Mouse (Mus musculus) gastrocnemius, adult 2 months (tissue): ENCODE measurements at regions not wholly inside any gene's neighbourhood (a gene's known extent, or its start where the extent isn't known, plus 50 kb on each side); places are given as distances from the start of the nearest gene placed in this dataset.

ENCODE experiments used
- DNase-seq: peaks from one replicate; pipeline ENCODE4 v3.0.0; 2022
- H3K27ac ChIP-seq: fragments of 200-600 bp; 2 replicates; pipeline ENCODE4 v1.8.1; 2022; ENCODE audit warnings: mild to moderate bottlenecking
- H3K4me3 ChIP-seq: fragments of 200-600 bp; 2 replicates; pipeline ENCODE4 v1.8.1; 2022; ENCODE audit warnings: mild to moderate bottlenecking, moderate library complexity
- CTCF ChIP-seq: fragments of 200-600 bp; IDR thresholded peaks from 2 replicates; pipeline ENCODE4 v1.8.1; 2022; ENCODE audit warnings: antibody characterized with exemption, mild to moderate bottlenecking, moderate library complexity
- intact Hi-C: fragments of 180-260 bp; cut with DNase I; formaldehyde crosslinking; loops from one replicate; pipeline ENCODE4 v1.15.1; 2025

DNA sequence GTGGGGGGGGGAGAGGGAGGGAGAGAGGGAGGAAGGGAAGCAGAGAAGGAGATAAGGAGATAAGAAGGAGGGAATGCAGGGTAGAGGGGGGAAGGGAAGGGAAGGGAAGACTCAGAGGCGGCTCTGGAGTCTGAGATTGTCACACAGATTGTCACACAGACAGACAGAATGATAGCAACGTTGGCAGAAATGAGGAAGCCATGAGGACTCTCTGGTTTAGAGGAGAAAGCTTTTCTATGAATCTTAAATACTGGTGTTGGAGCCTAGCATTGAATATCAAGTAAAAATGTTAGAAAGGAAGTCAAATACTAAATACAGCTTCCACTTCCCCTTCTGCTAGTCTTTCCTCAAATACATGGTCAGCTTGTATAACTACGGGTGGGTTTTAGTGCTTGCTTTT is 174.4 kb upstream of the Rbms1 start:
- no peak for TF ChIP-seq CTCF
- DNase-seq, result no peak
- Histone ChIP-seq H3K4me3 (no peak overlapping the region), H3K27ac (no peak overlapping the region)
- intact Hi-C loops, result no loop called here

DNA sequence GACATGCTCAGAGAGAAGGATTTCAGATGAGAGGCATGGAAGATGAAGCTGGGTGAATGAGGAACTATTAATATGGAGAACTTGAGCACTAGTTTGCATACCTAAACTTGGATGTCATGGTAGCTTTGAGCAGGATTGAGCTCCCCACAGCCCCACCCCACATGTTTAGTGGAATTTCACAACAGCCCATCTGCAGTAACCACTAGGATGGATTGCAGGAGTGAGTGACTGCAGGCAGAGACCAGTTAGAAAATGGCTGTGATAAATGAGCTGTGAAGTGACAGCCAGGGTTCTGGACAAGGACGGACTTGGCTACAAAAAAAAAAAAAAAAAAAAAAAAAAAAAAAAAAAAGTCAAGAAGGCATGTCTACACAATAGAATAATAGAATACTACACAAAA is 173.9 kb upstream of the Rbms1 start:
- peak; percentile 17 for DNase-seq
- Histone ChIP-seq H3K27ac (no peak overlapping the region), H3K4me3 (no peak overlapping the region)
- no peak for TF ChIP-seq CTCF
- intact Hi-C loops, result no loop called here

DNA sequence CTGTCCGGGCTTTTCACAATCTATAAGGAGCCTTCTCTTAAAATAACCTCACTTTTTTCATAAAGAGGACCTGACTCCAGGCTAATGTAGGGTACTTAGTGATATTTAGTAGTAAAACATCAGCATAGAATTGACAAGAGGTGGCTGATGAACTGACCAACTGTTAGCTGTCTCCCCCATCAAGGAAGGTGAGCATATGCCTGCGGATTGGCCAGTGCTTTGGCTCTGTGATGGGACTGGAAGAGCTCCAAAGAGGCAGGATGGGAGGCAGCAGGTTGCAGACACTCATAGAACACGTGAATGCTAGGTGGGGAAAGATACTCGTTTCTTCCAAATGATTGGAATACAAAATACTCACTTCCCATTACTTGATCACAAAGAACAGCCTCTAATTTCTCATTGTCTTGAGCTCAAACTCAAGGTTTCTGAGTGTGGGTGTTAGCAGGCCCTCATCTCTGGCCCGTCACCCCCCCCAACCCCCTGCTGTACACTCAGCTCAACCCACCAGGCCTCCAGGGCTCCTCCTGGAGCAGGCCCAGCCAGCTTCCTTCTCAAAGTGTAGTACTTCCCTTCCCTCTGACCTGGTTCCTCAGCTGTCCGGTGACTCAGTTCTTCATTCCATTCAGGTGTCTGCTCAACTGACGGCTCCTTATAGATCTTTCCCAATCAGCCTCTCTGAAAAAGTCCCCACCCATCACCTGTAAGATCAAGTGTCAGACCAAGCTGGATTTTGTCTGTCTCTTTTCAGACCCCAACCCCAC is 160.2 kb upstream of the Rbms1 start:
- no peak for TF ChIP-seq CTCF

DNA sequence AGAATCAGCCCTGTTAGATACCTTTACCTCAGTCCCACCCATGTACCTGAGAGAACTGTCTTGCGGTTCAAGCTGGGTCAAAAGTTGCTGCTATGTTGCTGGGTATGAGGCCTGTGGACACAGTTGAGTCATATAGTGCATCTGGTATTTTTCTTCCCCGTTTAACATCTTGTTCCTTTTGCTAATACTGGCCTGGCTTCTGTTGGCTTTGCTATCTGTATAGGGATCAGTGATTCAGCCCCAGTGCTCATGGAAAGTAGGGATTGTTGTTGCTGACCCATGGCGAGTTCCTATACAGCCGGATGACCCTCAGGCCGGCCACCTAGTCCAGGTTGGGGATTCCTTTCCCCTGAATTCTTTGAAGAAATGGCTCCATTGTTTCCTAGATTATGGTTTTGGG is 158.3 kb upstream of the Rbms1 start:
- intact Hi-C loops, result no loop called here
- Histone ChIP-seq H3K4me3 (no peak overlapping the region), H3K27ac (no peak overlapping the region)
- DNase-seq, result no peak
- no peak for TF ChIP-seq CTCF

More for the DNA sequence above, 160.2 kb upstream of the Rbms1 start:
- Histone ChIP-seq H3K27ac (no peak overlapping the region), H3K4me3 (no peak overlapping the region)
- no peak for DNase-seq
- intact Hi-C loops, result no loop called here

DNA sequence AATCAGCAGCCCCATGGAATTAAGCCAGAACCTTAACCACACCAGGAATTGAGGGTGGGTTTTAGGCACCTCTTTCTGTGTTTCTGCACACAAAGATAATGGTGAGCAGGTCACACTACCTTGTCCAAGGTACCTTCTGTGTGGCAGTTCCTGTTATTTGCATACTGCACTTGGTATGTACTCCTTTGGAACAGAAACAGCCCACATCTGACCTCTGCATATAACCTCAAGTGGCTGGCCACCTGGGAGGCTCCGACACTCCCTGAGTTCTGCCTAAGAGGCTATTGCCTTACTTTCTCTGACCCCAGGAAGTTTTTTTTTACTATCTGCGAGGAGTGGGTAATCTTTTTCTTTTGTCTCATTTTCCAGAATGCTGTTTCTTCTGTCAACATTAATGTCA is 151.6 kb upstream of the Rbms1 start:
- no peak overlapping the region for H3K27ac ChIP-seq
- no peak for DNase-seq
- intact Hi-C loops, result no loop called here
- H3K4me3 ChIP-seq, result no peak overlapping the region
- TF ChIP-seq CTCF, result no peak

DNA sequence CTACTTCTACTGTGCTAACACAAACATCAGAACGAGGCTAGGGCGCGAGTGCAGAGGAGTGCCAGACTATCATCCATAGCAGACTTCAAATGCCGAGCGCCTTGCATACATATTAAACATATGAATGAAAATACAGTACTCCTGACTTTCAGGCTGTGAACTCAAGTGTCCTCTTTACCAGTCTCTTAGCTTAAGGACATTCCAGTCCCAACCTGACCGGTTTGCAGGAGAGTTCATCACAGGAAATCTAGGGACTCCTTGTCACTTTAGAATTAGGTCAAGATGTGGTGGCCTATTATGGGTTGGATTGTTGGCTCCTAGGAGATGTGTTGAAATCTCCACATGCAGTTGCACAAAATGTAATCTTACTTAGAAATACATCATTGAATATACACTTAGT is 150.9 kb upstream of the Rbms1 start:
- intact Hi-C loops, result no loop called here
- H3K27ac ChIP-seq, result no peak overlapping the region
- no peak for TF ChIP-seq CTCF
- H3K4me3 ChIP-seq, result no peak overlapping the region
- DNase-seq, result no peak

DNA sequence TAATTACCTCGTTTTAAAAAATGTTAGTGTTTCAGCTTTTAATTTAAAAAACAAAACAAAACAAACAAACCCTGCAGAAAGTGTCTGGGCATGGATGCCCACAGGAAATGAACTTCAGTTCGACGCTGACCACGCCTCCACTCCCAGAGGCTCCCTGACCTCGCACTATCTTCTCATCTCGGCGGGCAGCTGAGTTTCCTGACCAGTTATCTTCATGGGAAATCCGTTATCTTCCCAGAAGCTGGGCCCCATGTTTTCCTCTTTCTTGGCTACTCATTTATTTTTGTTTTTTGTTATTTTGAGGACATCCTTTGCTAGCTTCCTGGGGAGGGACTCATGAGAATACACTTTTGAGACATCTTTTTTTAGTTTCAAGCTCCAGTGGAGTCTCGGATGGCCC is 147.6 kb upstream of the Rbms1 start:
- no peak for DNase-seq
- peak overlapping the region; percentile 12; the same call in 1 of the 2 replicates for H3K27ac ChIP-seq
- no peak overlapping the region for H3K4me3 ChIP-seq
- intact Hi-C loops, result no loop called here
- TF ChIP-seq CTCF, result no peak

DNA sequence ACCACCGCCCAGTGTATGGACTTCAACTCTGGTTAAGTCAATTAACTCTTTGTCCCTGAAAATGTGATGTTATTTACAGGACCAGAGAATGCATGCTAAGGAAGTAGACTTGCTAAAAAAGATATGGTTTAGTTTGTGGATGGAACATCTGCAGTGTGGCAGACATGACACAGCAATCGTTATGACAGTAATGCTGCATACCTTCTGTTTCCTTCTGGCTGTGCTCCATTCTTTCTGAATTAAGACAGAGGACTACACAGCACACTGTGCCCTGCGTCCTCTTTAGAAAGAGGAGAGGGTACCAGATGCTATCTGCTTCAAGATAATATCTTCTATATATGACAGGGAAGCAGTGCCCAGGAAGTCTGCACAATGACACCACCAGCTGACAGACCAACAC is 146.6 kb upstream of the Rbms1 start:
- no peak for DNase-seq
- no peak for TF ChIP-seq CTCF
- Histone ChIP-seq H3K4me3 (no peak overlapping the region), H3K27ac (no peak overlapping the region)
- intact Hi-C loops, result no loop called here

DNA sequence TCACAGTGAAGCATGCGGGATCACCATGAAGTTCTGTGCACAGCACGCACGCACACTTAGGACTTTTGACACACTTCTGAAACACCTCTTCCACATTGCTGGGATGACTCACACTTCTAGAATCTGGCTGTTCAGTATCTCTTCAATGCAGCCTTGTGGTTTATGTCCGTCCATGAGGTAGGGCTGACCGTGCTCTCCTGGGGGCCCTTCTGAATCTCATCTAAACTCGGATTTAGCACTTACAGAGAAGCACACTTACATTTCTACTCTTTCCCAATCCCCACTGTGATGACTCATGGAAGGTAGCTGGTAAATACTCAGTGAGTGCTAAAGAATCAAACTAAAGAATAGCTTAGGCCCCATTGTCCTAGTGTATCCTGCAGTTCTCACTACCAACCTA is 142.2 kb upstream of the Rbms1 start:
- intact Hi-C loops, result no loop called here
- H3K27ac ChIP-seq, result no peak overlapping the region
- DNase-seq, result no peak
- H3K4me3 ChIP-seq, result no peak overlapping the region
- TF ChIP-seq CTCF, result no peak

DNA sequence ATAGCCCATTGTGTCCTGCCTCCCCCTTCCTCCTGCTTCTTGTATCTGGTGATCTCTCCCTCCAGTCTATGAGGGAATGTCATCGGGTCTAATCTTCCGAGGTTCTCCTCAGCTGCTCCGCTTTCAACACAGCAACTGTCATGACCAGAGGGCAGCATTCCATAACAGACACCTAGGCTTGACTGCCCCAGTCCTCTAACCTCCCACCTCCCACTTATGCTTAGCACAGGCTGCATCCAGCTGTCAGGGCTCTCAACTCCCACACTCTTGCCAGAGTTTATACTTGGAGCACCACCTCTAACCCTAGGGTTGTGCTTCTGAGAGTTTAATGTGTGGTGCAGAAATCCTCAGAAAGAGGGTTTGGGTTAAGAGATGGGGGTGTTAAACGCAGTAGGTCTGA is 137.9 kb upstream of the Rbms1 start:
- no peak overlapping the region for H3K4me3 ChIP-seq
- no peak overlapping the region for H3K27ac ChIP-seq
- no peak for TF ChIP-seq CTCF
- intact Hi-C loops, result no loop called here
- DNase-seq, result no peak

DNA sequence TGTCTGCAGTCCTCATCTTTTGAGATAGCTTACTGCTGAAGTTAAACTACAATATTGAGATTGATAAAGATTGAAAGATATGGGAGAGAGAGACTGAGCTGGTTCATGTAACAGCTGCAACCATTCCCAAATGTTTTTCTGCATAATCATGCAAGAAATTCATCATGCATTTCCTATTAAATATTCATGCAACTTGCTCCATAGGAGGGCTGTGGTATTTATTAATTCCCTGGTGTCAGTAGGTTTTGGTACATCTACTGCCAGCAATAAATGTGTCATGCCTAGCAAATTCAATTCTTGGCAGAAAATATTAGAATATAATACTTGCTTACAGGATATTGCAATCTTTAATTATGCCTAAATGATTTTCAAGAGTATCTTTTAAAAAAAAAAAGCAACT is 125.5 kb upstream of the Rbms1 start:
- no peak for DNase-seq
- no peak for TF ChIP-seq CTCF
- intact Hi-C loops, result no loop called here
- no peak overlapping the region for H3K27ac ChIP-seq
- H3K4me3 ChIP-seq, result no peak overlapping the region

DNA sequence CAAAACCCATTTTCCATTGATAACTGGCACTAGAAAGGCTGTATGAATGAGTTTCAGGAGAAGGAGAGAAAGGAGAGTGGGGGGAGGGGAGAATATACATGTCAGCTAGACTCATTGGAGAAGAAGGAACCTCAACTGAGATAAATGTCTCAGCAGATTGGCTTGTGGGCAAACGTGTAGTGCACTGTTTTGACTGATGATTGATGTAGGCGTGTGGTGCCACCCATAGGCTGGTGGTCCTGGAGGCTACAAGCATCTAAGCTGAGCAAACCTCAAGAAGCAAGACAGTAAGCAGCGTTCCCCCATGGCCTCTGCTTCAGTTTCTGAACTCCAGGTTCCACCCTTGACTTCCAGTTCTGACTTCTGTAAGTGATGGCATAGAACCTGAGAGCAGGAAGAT is 121.8 kb upstream of the Rbms1 start:
- intact Hi-C loops, result no loop called here
- no peak for DNase-seq
- TF ChIP-seq CTCF, result no peak
- no peak overlapping the region for H3K27ac ChIP-seq
- H3K4me3 ChIP-seq, result no peak overlapping the region

DNA sequence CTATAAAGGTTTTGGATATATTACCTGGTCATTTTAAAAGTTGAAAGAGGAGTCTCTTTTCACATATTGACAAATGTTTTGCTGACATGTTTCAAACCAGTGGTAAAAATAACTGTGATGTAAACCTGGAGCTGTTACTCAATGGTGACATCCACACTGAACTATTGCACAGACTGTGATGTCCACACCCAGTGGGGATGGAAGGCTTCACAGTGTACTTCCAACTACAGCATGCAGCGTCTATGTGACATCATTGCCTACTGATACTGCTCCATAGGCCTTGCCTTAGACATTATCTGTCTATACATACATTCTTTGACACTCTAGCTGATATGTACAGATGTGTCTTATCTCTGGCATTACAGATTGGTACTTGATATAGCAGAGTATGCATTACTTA is 120.1 kb upstream of the Rbms1 start:
- DNase-seq, result no peak
- no peak for TF ChIP-seq CTCF
- H3K4me3 ChIP-seq, result no peak overlapping the region
- H3K27ac ChIP-seq, result no peak overlapping the region
- intact Hi-C loops, result no loop called here

DNA sequence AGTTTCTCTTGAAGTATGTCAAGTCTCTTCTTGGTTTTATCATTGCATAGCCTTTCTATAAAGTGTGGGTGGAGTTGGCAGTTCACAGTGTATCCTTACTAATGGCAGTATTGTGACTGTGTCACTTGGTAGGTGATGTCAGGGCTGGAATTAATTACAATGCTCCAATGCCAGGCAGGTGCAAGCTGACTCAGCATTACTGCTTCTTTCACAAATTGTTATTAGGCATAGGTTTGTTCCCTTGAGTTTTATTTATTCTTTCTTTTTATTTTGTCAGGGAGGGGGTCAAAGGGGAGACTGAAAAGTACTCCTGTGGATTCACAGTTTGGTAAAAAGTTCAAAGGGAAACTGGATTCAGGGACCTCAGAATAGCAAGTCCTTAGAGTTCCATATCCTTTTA is 119.6 kb upstream of the Rbms1 start:
- no peak for DNase-seq
- intact Hi-C loops, result no loop called here
- Histone ChIP-seq H3K4me3 (no peak overlapping the region), H3K27ac (no peak overlapping the region)
- TF ChIP-seq CTCF, result no peak
